Mouse (Mus musculus): ENCODE measurements at regions not wholly inside any gene's neighbourhood (a gene's known extent, or its start where the extent isn't known, plus 50 kb on each side); places are given as distances from the start of the nearest gene placed in this dataset.
A peak's percentile ranks its signal among the peaks of the same experiment; 100 is the strongest.

GRCm38 (mm10) chr13:83868922-83869321 is 353.2 kb upstream of the Tmem161b start:
- Histone ChIP-seq H3K4me1 (ENCODE audit: control insufficient read depth, insufficient read depth, low read length) (peaks cover 4% of the 10 kb centered on the region; the same call in 1 of the 2 replicates), H3K9ac (replicated peaks; ENCODE audit: low read depth, low read length) (no peak overlapping the region), H3K9me3 (ENCODE audit: control insufficient read depth, low read length) (no peaks in the 10 kb centered on the region), H3K4me3 (ENCODE audit: low read depth, low read length) (no peak overlapping the region), H3K27ac (ENCODE audit: low read depth, low read length) (peak overlapping the region; percentile 66), H3K27me3 (ENCODE audit: control insufficient read depth, insufficient read depth, low read length) (no peaks in the 10 kb centered on the region), H3K4me2 (ENCODE audit: low read depth, low read length) (no peak overlapping the region), H3K36me3 (ENCODE audit: control insufficient read depth, insufficient read depth, low read length) (no peaks in the 10 kb centered on the region)
- ATAC-seq (ENCODE audit: low read depth): peak; percentile 93
- WGBS: 19% methylated on average over 4 of the region's 4 CpGs

- no peaks in the 10 kb centered on the region for H3K27me3 ChIP-seq (ENCODE audit: control insufficient read depth, insufficient read depth, low read length)
- H3K4me1 ChIP-seq (ENCODE audit: control insufficient read depth, insufficient read depth, low read length): no peaks in the 10 kb centered on the region
- no peaks in the 10 kb centered on the region for H3K36me3 ChIP-seq (ENCODE audit: control insufficient read depth, insufficient read depth, low read length)
- H3K4me3 ChIP-seq (ENCODE audit: low read depth, low read length): no peak overlapping the region
- H3K27ac ChIP-seq (ENCODE audit: low read depth, low read length): no peak overlapping the region
- no peak for ATAC-seq (ENCODE audit: low read depth)
- WGBS: 34% methylated on average over 3 of the region's 3 CpGs
- no peak overlapping the region for H3K4me2 ChIP-seq (ENCODE audit: low read depth, low read length)
- no peaks in the 10 kb centered on the region for H3K9me3 ChIP-seq (ENCODE audit: control insufficient read depth, low read length)
- H3K9ac ChIP-seq (replicated peaks; ENCODE audit: low read depth, low read length): no peak overlapping the region
Observed at GRCm38 (mm10) chr13:83872143-83872819, 349.8 kb upstream of the Tmem161b start.

- Histone ChIP-seq H3K27ac (ENCODE audit: low read depth, low read length) (peak overlapping the region; percentile 7), H3K9me3 (ENCODE audit: control insufficient read depth, low read length) (no peaks in the 10 kb centered on the region), H3K4me3 (ENCODE audit: low read depth, low read length) (no peak overlapping the region), H3K9ac (replicated peaks; ENCODE audit: low read depth, low read length) (no peak overlapping the region), H3K27me3 (ENCODE audit: control insufficient read depth, insufficient read depth, low read length) (no peaks in the 10 kb centered on the region), H3K4me1 (ENCODE audit: control insufficient read depth, insufficient read depth, low read length) (no peaks in the 10 kb centered on the region), H3K36me3 (ENCODE audit: control insufficient read depth, insufficient read depth, low read length) (no peaks in the 10 kb centered on the region), H3K4me2 (ENCODE audit: low read depth, low read length) (no peak overlapping the region)
- 7% methylated on average over 5 of the region's 5 CpGs for WGBS
- ATAC-seq (ENCODE audit: low read depth): no peak
Observed at GRCm38 (mm10) chr13:83872887-83873286, 349.2 kb upstream of the Tmem161b start.

GRCm38 (mm10) chr13:83879561-83879960 is 342.5 kb upstream of the Tmem161b start:
- no peak overlapping the region for H3K9ac ChIP-seq (replicated peaks; ENCODE audit: low read depth, low read length)
- 55% methylated on average over 2 of the region's 2 CpGs for WGBS
- H3K36me3 ChIP-seq (ENCODE audit: control insufficient read depth, insufficient read depth, low read length): no peaks in the 10 kb centered on the region
- H3K27ac ChIP-seq (ENCODE audit: low read depth, low read length): 0 out of 2 replicates have a peak overlapping the region, but pooled peaks have one; percentile 28
- H3K27me3 ChIP-seq (ENCODE audit: control insufficient read depth, insufficient read depth, low read length): no peaks in the 10 kb centered on the region
- no peak overlapping the region for H3K4me2 ChIP-seq (ENCODE audit: low read depth, low read length)
- no peaks in the 10 kb centered on the region for H3K9me3 ChIP-seq (ENCODE audit: control insufficient read depth, low read length)
- 0 out of 2 replicates have a peak, but pooled peaks cover 3% of the 10 kb centered on the region for H3K4me1 ChIP-seq (ENCODE audit: control insufficient read depth, insufficient read depth, low read length)
- no peak overlapping the region for H3K4me3 ChIP-seq (ENCODE audit: low read depth, low read length)
- ATAC-seq (ENCODE audit: low read depth): no peak

GRCm38 (mm10) chr13:83880305-83880704 is 341.8 kb upstream of the Tmem161b start:
- H3K4me2 ChIP-seq (ENCODE audit: low read depth, low read length): no peak overlapping the region

GRCm38 (mm10) chr13:83880772-83881171 is 341.3 kb upstream of the Tmem161b start:
- no peaks in the 10 kb centered on the region for H3K9me3 ChIP-seq (ENCODE audit: control insufficient read depth, low read length)
- H3K9ac ChIP-seq (replicated peaks; ENCODE audit: low read depth, low read length): no peak overlapping the region
- H3K4me2 ChIP-seq (ENCODE audit: low read depth, low read length): no peak overlapping the region
- H3K27me3 ChIP-seq (ENCODE audit: control insufficient read depth, insufficient read depth, low read length): no peaks in the 10 kb centered on the region
- 24% methylated on average over 2 of the region's 2 CpGs for WGBS
- no peak overlapping the region for H3K4me3 ChIP-seq (ENCODE audit: low read depth, low read length)
- ATAC-seq (ENCODE audit: low read depth): no peak
- H3K4me1 ChIP-seq (ENCODE audit: control insufficient read depth, insufficient read depth, low read length): 0 out of 2 replicates have a peak, but pooled peaks cover 3% of the 10 kb centered on the region
- no peaks in the 10 kb centered on the region for H3K36me3 ChIP-seq (ENCODE audit: control insufficient read depth, insufficient read depth, low read length)
- H3K27ac ChIP-seq (ENCODE audit: low read depth, low read length): peak overlapping the region; percentile 62; the same call in 1 of the 2 replicates

More at GRCm38 (mm10) chr13:83880305-83880704, 341.8 kb upstream of the Tmem161b start:
- Histone ChIP-seq H3K27ac (ENCODE audit: low read depth, low read length) (peak overlapping the region; percentile 62; the same call in 1 of the 2 replicates), H3K27me3 (ENCODE audit: control insufficient read depth, insufficient read depth, low read length) (no peaks in the 10 kb centered on the region), H3K4me3 (ENCODE audit: low read depth, low read length) (no peak overlapping the region), H3K9me3 (ENCODE audit: control insufficient read depth, low read length) (no peaks in the 10 kb centered on the region), H3K36me3 (ENCODE audit: control insufficient read depth, insufficient read depth, low read length) (no peaks in the 10 kb centered on the region), H3K4me1 (ENCODE audit: control insufficient read depth, insufficient read depth, low read length) (0 out of 2 replicates have a peak, but pooled peaks cover 3% of the 10 kb centered on the region), H3K9ac (replicated peaks; ENCODE audit: low read depth, low read length) (no peak overlapping the region)
- peak; percentile 49; the same call in 1 of the 2 replicates for ATAC-seq (ENCODE audit: low read depth)
- WGBS: 28% methylated on average over 2 of the region's 2 CpGs

GRCm38 (mm10) chr13:83882839-83883238 is 339.3 kb upstream of the Tmem161b start:
- H3K9ac ChIP-seq (replicated peaks; ENCODE audit: low read depth, low read length): no peak overlapping the region
- no peak overlapping the region for H3K4me3 ChIP-seq (ENCODE audit: low read depth, low read length)
- H3K36me3 ChIP-seq (ENCODE audit: control insufficient read depth, insufficient read depth, low read length): no peaks in the 10 kb centered on the region
- ATAC-seq (ENCODE audit: low read depth): no peak
- 28% methylated on average over 1 of the region's 1 CpGs for WGBS
- H3K27me3 ChIP-seq (ENCODE audit: control insufficient read depth, insufficient read depth, low read length): no peaks in the 10 kb centered on the region
- H3K4me2 ChIP-seq (ENCODE audit: low read depth, low read length): no peak overlapping the region
- H3K9me3 ChIP-seq (ENCODE audit: control insufficient read depth, low read length): no peaks in the 10 kb centered on the region
- no peak overlapping the region for H3K27ac ChIP-seq (ENCODE audit: low read depth, low read length)
- 0 out of 2 replicates have a peak, but pooled peaks cover 3% of the 10 kb centered on the region for H3K4me1 ChIP-seq (ENCODE audit: control insufficient read depth, insufficient read depth, low read length)

GRCm38 (mm10) chr13:83883821-83884220 is 338.3 kb upstream of the Tmem161b start:
- no peak for ATAC-seq (ENCODE audit: low read depth)
- H3K4me1 ChIP-seq (ENCODE audit: control insufficient read depth, insufficient read depth, low read length): 0 out of 2 replicates have a peak, but pooled peaks cover 3% of the 10 kb centered on the region

GRCm38 (mm10) chr13:83884226-83884625 is 337.9 kb upstream of the Tmem161b start:
- no peak for ATAC-seq (ENCODE audit: low read depth)
- H3K27ac ChIP-seq (ENCODE audit: low read depth, low read length): no peak overlapping the region; the same call in 1 of the 2 replicates
- WGBS: 62% methylated on average over 4 of the region's 4 CpGs
- H3K9ac ChIP-seq (replicated peaks; ENCODE audit: low read depth, low read length): no peak overlapping the region
- H3K9me3 ChIP-seq (ENCODE audit: control insufficient read depth, low read length): no peaks in the 10 kb centered on the region
- 0 out of 2 replicates have a peak, but pooled peaks cover 3% of the 10 kb centered on the region for H3K4me1 ChIP-seq (ENCODE audit: control insufficient read depth, insufficient read depth, low read length)
- no peaks in the 10 kb centered on the region for H3K27me3 ChIP-seq (ENCODE audit: control insufficient read depth, insufficient read depth, low read length)
- H3K4me3 ChIP-seq (ENCODE audit: low read depth, low read length): no peak overlapping the region
- H3K36me3 ChIP-seq (ENCODE audit: control insufficient read depth, insufficient read depth, low read length): no peaks in the 10 kb centered on the region
- H3K4me2 ChIP-seq (ENCODE audit: low read depth, low read length): no peak overlapping the region

More at GRCm38 (mm10) chr13:83883821-83884220, 338.3 kb upstream of the Tmem161b start:
- WGBS: 48% methylated on average over 4 of the region's 4 CpGs
- Histone ChIP-seq H3K27ac (ENCODE audit: low read depth, low read length) (no peak overlapping the region; the same call in 1 of the 2 replicates), H3K9ac (replicated peaks; ENCODE audit: low read depth, low read length) (no peak overlapping the region), H3K36me3 (ENCODE audit: control insufficient read depth, insufficient read depth, low read length) (no peaks in the 10 kb centered on the region), H3K27me3 (ENCODE audit: control insufficient read depth, insufficient read depth, low read length) (no peaks in the 10 kb centered on the region), H3K9me3 (ENCODE audit: control insufficient read depth, low read length) (no peaks in the 10 kb centered on the region), H3K4me3 (ENCODE audit: low read depth, low read length) (no peak overlapping the region), H3K4me2 (ENCODE audit: low read depth, low read length) (no peak overlapping the region)
